Mouse (Mus musculus): ENCODE data around the gene Cckbr. TPM values are rescaled to one million over a fixed set of nuclear protein-coding genes. Genes with fewer than 3 reads are reported as not detected.

Cckbr gene
- total and polyA plus RNA-seq, 2 experiments from 2014 or later, result 6.3 to 12.0 TPM

GRCm38 (mm10) chr7:105480081-105480480, 54.5 kb downstream of the Cckbr start:
- no peaks in the 10 kb centered on the region for H3K36me3 ChIP-seq (ENCODE audit: insufficient read depth, low read length)
- no peak overlapping the region for H3K4me3 ChIP-seq (ENCODE audit: low read depth, low read length)
- 65% methylated on average over 5 of the region's 5 CpGs for WGBS
- no peak overlapping the region for H3K4me2 ChIP-seq (ENCODE audit: low read depth, low read length, poor library complexity, severe bottlenecking)
- no peaks in the 10 kb centered on the region for H3K9me3 ChIP-seq (ENCODE audit: low read length)
- no peak for ATAC-seq (ENCODE audit: low FRiP score)
- no peaks in the 10 kb centered on the region for H3K4me1 ChIP-seq (ENCODE audit: insufficient read depth, low read length)
- no peak overlapping the region for H3K9ac ChIP-seq (replicated peaks; ENCODE audit: low read length, poor library complexity, severe bottlenecking)
- peak; percentile 53 for DNase-seq (ENCODE audit: low spot score)
- H3K27me3 ChIP-seq (ENCODE audit: insufficient read depth, low read length), result no peaks in the 10 kb centered on the region; the same call in 1 of the 2 replicates
- TF ChIP-seq CTCF (IDR thresholded peaks at IDR 0.05), result no peak
- no peak overlapping the region for H3K27ac ChIP-seq (ENCODE audit: low read depth, low read length)

GRCm38 (mm10) chr7:105480561-105481504, 55.3 kb downstream of the Cckbr start:
- Histone ChIP-seq H3K27ac (ENCODE audit: low read depth, low read length) (peak overlapping the region; percentile 75), H3K4me3 (ENCODE audit: low read depth, low read length) (peak overlapping the region; percentile 42), H3K27me3 (ENCODE audit: insufficient read depth, low read length) (no peaks in the 10 kb centered on the region; the same call in 1 of the 2 replicates), H3K9ac (replicated peaks; ENCODE audit: low read length, poor library complexity, severe bottlenecking) (0 out of 2 replicates have a peak overlapping the region, but pooled peaks have one; percentile 73), H3K36me3 (ENCODE audit: insufficient read depth, low read length) (no peaks in the 10 kb centered on the region), H3K4me1 (ENCODE audit: insufficient read depth, low read length) (no peaks in the 10 kb centered on the region), H3K4me2 (ENCODE audit: low read depth, low read length, poor library complexity, severe bottlenecking) (peak overlapping the region; percentile 83), H3K9me3 (ENCODE audit: low read length) (no peaks in the 10 kb centered on the region)
- 65% methylated on average over 23 of the region's 23 CpGs for WGBS
- DNase-seq (ENCODE audit: low spot score) (peak; percentile 62), ATAC-seq (ENCODE audit: low FRiP score) (no peak)
- TF ChIP-seq CTCF (IDR thresholded peaks at IDR 0.05), result no peak

- H3K36me3 ChIP-seq (ENCODE audit: insufficient read depth, low read length), result no peaks in the 10 kb centered on the region
- H3K27me3 ChIP-seq (ENCODE audit: insufficient read depth, low read length), result no peaks in the 10 kb centered on the region
- peak within 1 kb of the TSS; percentile 73 for H3K9ac ChIP-seq (replicated peaks; ENCODE audit: low read length, poor library complexity, severe bottlenecking)
- H3K4me1 ChIP-seq (ENCODE audit: insufficient read depth, low read length), result no peaks in the 10 kb centered on the region
- DNase-seq (ENCODE audit: low spot score) (peak; percentile 82), ATAC-seq (ENCODE audit: low FRiP score) (peak; percentile 92)
- no peak; the same call in 1 of the 2 replicates for TF ChIP-seq CTCF (IDR thresholded peaks at IDR 0.05)
- peak within 1 kb of the TSS; percentile 42 for H3K4me3 ChIP-seq (ENCODE audit: low read depth, low read length)
- peak within 1 kb of the TSS; percentile 75 for H3K27ac ChIP-seq (ENCODE audit: low read depth, low read length)
- WGBS, result 3% methylated on average over 61 of the region's 63 CpGs
- H3K4me2 ChIP-seq (ENCODE audit: low read depth, low read length, poor library complexity, severe bottlenecking), result peak within 1 kb of the TSS; percentile 83
- no peaks in the 10 kb centered on the region for H3K9me3 ChIP-seq (ENCODE audit: low read length)
Measured at GRCm38 (mm10) chr7:105481505-105482411, 56.2 kb downstream of the Cckbr start, which contains the start of gene Cavin3. TSS of gene Cavin3 (minus strand) at chr7:105482300.

GRCm38 (mm10) chr7:105482426-105482825, 56.9 kb downstream of the Cckbr start:
- no peak for TF ChIP-seq CTCF (IDR thresholded peaks at IDR 0.05)
- peak overlapping the region; percentile 42 for H3K4me3 ChIP-seq (ENCODE audit: low read depth, low read length)
- ATAC-seq (ENCODE audit: low FRiP score) (peak; percentile 29), DNase-seq (ENCODE audit: low spot score) (no peak)
- peak overlapping the region; percentile 75 for H3K27ac ChIP-seq (ENCODE audit: low read depth, low read length)
- no peaks in the 10 kb centered on the region for H3K9me3 ChIP-seq (ENCODE audit: low read length)
- peak overlapping the region; percentile 83 for H3K4me2 ChIP-seq (ENCODE audit: low read depth, low read length, poor library complexity, severe bottlenecking)
- H3K27me3 ChIP-seq (ENCODE audit: insufficient read depth, low read length), result no peaks in the 10 kb centered on the region
- H3K9ac ChIP-seq (replicated peaks; ENCODE audit: low read length, poor library complexity, severe bottlenecking), result peak overlapping the region; percentile 73; the same call in 1 of the 2 replicates
- no peaks in the 10 kb centered on the region for H3K36me3 ChIP-seq (ENCODE audit: insufficient read depth, low read length)
- WGBS, result 44% methylated on average over 8 of the region's 8 CpGs
- H3K4me1 ChIP-seq (ENCODE audit: insufficient read depth, low read length), result no peaks in the 10 kb centered on the region

GRCm38 (mm10) chr7:105485029-105485428, 59.5 kb downstream of the Cckbr start:
- Histone ChIP-seq H3K4me2 (ENCODE audit: low read depth, low read length, poor library complexity, severe bottlenecking) (no peak overlapping the region), H3K4me3 (ENCODE audit: low read depth, low read length) (no peak overlapping the region), H3K9ac (replicated peaks; ENCODE audit: low read length, poor library complexity, severe bottlenecking) (no peak overlapping the region), H3K27ac (ENCODE audit: low read depth, low read length) (no peak overlapping the region), H3K4me1 (ENCODE audit: insufficient read depth, low read length) (no peaks in the 10 kb centered on the region), H3K27me3 (ENCODE audit: insufficient read depth, low read length) (no peaks in the 10 kb centered on the region), H3K36me3 (ENCODE audit: insufficient read depth, low read length) (no peaks in the 10 kb centered on the region), H3K9me3 (ENCODE audit: low read length) (no peaks in the 10 kb centered on the region)
- no peak for ATAC-seq (ENCODE audit: low FRiP score)
- 78% methylated on average over 5 of the region's 5 CpGs for WGBS
- no peak for TF ChIP-seq CTCF (IDR thresholded peaks at IDR 0.05)
- no peak for DNase-seq (ENCODE audit: low spot score)

Measured in midbrain, postnatal 0 days (tissue).